In the genomic region with DNA sequence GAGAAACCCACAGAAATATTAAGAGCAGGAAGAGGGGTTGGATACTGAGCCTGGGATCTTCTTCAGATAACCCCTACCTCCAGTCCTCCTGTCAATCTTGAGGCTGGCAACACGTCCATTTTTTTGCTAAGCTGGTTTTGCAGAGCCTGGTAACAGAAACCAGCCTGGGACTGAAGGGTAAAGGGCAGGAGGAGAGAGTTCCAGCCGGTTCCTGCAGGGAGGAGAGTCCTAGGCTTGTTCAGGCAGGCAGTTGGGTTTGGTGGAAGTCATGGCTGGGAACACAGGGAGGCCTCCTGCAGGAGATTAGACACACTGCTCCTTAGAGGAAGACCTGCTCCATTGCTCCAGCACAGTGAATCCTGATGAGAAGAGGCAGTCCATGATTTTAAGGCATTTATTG, we compare ENCODE assay signal across 23 mouse cellular contexts. TPM values are rescaled to one million over a fixed set of nuclear protein-coding genes. Genes with fewer than 3 reads are reported as not detected.
"Had no signal": no experiment of that assay in that cellular context is flagged by ENCODE, and none has a peak within 500 bp of the region (broad histone marks: within the 10 kb centered on the region; RNA-seq: fewer than 3 reads in every experiment).

No protein-coding gene starts in this region.

- H3K36me3 ChIP-seq: liver, embryonic 13.5 days; liver, embryonic 15.5 days; lung, embryonic 15.5 days; midbrain, embryonic 10.5 days; midbrain, embryonic 13.5 days; neural tube, embryonic 13.5 days; neural tube, embryonic 15.5 days had no signal

- H3K27me3 ChIP-seq: liver, embryonic 13.5 days; liver, embryonic 15.5 days; lung, embryonic 15.5 days; midbrain, embryonic 13.5 days; neural tube, embryonic 13.5 days; neural tube, embryonic 15.5 days had no signal

- H3K9ac ChIP-seq: liver, embryonic 13.5 days; liver, embryonic 15.5 days; liver, postnatal 0 days; lung, embryonic 15.5 days; midbrain, embryonic 13.5 days; neural tube, embryonic 13.5 days; neural tube, embryonic 15.5 days had no signal

- DNase-seq: liver; liver, embryonic 13.5 days; liver, postnatal 0 days; lung, adult 2 months; lung, postnatal 4 days; retina, postnatal 1 day; right cerebral cortex, adult 18-20 months; right cerebral cortex, postnatal 25 days; right cerebral cortex, postnatal 4 days; spleen, adult 18-20 months; thymus, adult 18-20 months; thymus, postnatal 14 days; thymus, postnatal 36 days had no signal

- H3K27ac ChIP-seq: liver, embryonic 13.5 days; liver, embryonic 15.5 days; lung, embryonic 15.5 days; midbrain, embryonic 10.5 days; midbrain, embryonic 13.5 days; neural tube, embryonic 13.5 days; neural tube, embryonic 15.5 days had no signal

- H3K9me3 ChIP-seq: liver, embryonic 13.5 days; liver, embryonic 15.5 days; lung, embryonic 15.5 days; midbrain, embryonic 10.5 days; midbrain, embryonic 13.5 days; neural tube, embryonic 13.5 days; neural tube, embryonic 15.5 days had no signal

- H3K4me3 ChIP-seq: liver, embryonic 13.5 days; liver, embryonic 15.5 days; lung, embryonic 15.5 days; midbrain, embryonic 10.5 days; midbrain, embryonic 13.5 days; myocyte; neural tube, embryonic 13.5 days; neural tube, embryonic 15.5 days had no signal

- H3K4me2 ChIP-seq: liver, embryonic 11.5 days; liver, embryonic 13.5 days; liver, embryonic 15.5 days; lung, embryonic 15.5 days; midbrain, embryonic 13.5 days; neural tube, embryonic 13.5 days; neural tube, embryonic 15.5 days had no signal

- H3K4me1 ChIP-seq: liver, embryonic 13.5 days; liver, embryonic 15.5 days; lung, embryonic 15.5 days; midbrain, embryonic 13.5 days; neural tube, embryonic 13.5 days; neural tube, embryonic 15.5 days had no signal

- ATAC-seq: liver, postnatal 0 days; lung, postnatal 0 days; midbrain, embryonic 13.5 days; midbrain, embryonic 16.5 days had no signal

RNA-seq across cellular contexts. Expression of gene Icos, which starts 10.2 kb away (rescaled TPM):
- polyA plus RNA-seq: myocyte; neural tube, embryonic 13.5 days had no signal
